8 mouse cellular contexts compared by ENCODE assay signal in the genomic region with DNA sequence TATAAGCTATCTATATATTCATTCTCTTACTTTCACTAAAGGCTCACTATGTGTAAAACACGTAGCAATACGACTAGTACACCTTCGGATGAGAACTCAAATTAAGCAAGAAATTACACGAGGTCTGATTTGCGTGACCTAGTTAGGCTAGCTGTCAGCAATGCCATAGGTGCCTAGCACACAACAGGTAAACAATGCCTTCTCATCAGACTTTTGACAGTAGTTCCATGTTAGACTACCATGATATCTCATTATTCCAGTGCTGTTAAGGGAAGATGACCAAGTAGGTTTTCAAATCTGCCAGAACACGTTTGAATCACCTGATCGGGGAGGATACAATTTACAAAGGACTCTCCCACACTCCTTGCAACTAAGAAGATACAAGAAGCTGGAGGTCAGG. TPM values are rescaled to one million over a fixed set of nuclear protein-coding genes. Genes with fewer than 3 reads are reported as not detected.
DNase-seq lines count a peak whose midpoint lies in the region; ATAC-seq and TF ChIP-seq lines count a peak whose summit lies in the region.

No protein-coding gene starts in this region.

- peak overlapping the region; percentile 67 for H3K9ac ChIP-seq in lung, embryonic 14.5 days
- peak overlapping the region; percentile 47 for H3K9ac ChIP-seq in limb, embryonic 11.5 days (ENCODE audit: low read length)
- peak overlapping the region; percentile 71 for H3K9ac ChIP-seq in neural tube, embryonic 15.5 days (replicated peaks)

- peak overlapping the region; percentile 68 for H3K4me3 ChIP-seq in lung, embryonic 14.5 days (ENCODE audit: low read depth, low read length)
- peak overlapping the region; percentile 85 for H3K4me3 ChIP-seq in embryonic fibroblast, embryonic 13.5 days (ENCODE audit: insufficient read depth, low read length)
- peak overlapping the region; percentile 60 for H3K4me3 ChIP-seq in limb, embryonic 11.5 days (ENCODE audit: low read depth, low read length)
- H3K4me3 ChIP-seq in neural tube, embryonic 15.5 days (replicated peaks), result peak overlapping the region; percentile 62

- TF ChIP-seq CTCF in lung, embryonic 14.5 days (IDR thresholded peaks at IDR 0.05; ENCODE audit: low read depth), result no peak
- TF ChIP-seq CTCF in embryonic fibroblast, embryonic 13.5 days (IDR thresholded peaks at IDR 0.05; ENCODE audit: borderline replicate concordance, insufficient read depth, low read length), result no peak

- peak overlapping the region; percentile 57 for H3K4me2 ChIP-seq in lung, embryonic 14.5 days
- H3K4me2 ChIP-seq in limb, embryonic 11.5 days (ENCODE audit: low read depth, severe bottlenecking), result peak overlapping the region; percentile 59
- H3K4me2 ChIP-seq in neural tube, embryonic 15.5 days, result peak overlapping the region; percentile 57

- peak; percentile 30; the same call in 1 of the 2 replicates for ATAC-seq in lung, embryonic 14.5 days (ENCODE audit: insufficient read depth)
- no peak for ATAC-seq in limb, embryonic 11.5 days (ENCODE audit: insufficient number of reproducible peaks, low FRiP score, low TSS enrichment, low read depth)
- no peak; the same call in none of the 2 replicates for ATAC-seq in neural tube, embryonic 15.5 days (ENCODE audit: low FRiP score)

- no peaks in the 10 kb centered on the region for H3K36me3 ChIP-seq in lung, embryonic 14.5 days (ENCODE audit: insufficient read depth)
- 0 out of 2 replicates have a peak, but pooled peaks cover 2% of the 10 kb centered on the region for H3K36me3 ChIP-seq in limb, embryonic 11.5 days (ENCODE audit: control insufficient read depth, insufficient read depth, low read length)
- peaks cover 7% of the 10 kb centered on the region for H3K36me3 ChIP-seq in neural tube, embryonic 15.5 days

- 36% methylated on average over 7 of the region's 7 CpGs for WGBS in lung, embryonic 14.5 days
- WGBS in limb, embryonic 11.5 days, result 47% methylated on average over 7 of the region's 7 CpGs
- WGBS in neural tube, embryonic 15.5 days, result 41% methylated on average over 7 of the region's 7 CpGs

- H3K4me1 ChIP-seq in lung, embryonic 14.5 days (ENCODE audit: insufficient read depth), result no peaks in the 10 kb centered on the region
- H3K4me1 ChIP-seq in embryonic fibroblast, embryonic 13.5 days (ENCODE audit: control insufficient read depth, insufficient read depth, low read length), result no peaks in the 10 kb centered on the region; the same call in 1 of the 2 replicates
- H3K4me1 ChIP-seq in limb, embryonic 11.5 days (ENCODE audit: control insufficient read depth, insufficient read depth, low read length), result no peaks in the 10 kb centered on the region
- peaks cover 7% of the 10 kb centered on the region for H3K4me1 ChIP-seq in neural tube, embryonic 15.5 days

- no peak for TF ChIP-seq POLR2A in embryonic fibroblast, embryonic 13.5 days (IDR thresholded peaks at IDR 0.05; ENCODE audit: low read depth, low read length)

- no peak overlapping the region for H3K27ac ChIP-seq in lung, embryonic 14.5 days (ENCODE audit: low read depth)
- no peak overlapping the region for H3K27ac ChIP-seq in embryonic fibroblast, embryonic 13.5 days (ENCODE audit: insufficient read depth, low read length)
- no peak overlapping the region for H3K27ac ChIP-seq in limb, embryonic 11.5 days (replicated peaks; ENCODE audit: low read depth, low read length)
- H3K27ac ChIP-seq in neural tube, embryonic 15.5 days (replicated peaks), result peak overlapping the region; percentile 83

- no peak for DNase-seq in lung, embryonic 14.5 days
- DNase-seq in lung, adult 18-20 months, result no peak
- no peak for DNase-seq in limb, embryonic 11.5 days (ENCODE audit: low spot score)
- no peak for DNase-seq in frontal cortex, adult 2 months (ENCODE audit: extremely low spot score in 1 of 2, low spot score in 1 of 2)
- DNase-seq in urinary bladder, postnatal 10 days (ENCODE audit: low spot score), result no peak
- no peak for DNase-seq in right cerebral cortex, postnatal 36 days (ENCODE audit: low spot score in 2 of 2)

- H3K27me3 ChIP-seq in lung, embryonic 14.5 days (ENCODE audit: insufficient read depth, low read length), result no peaks in the 10 kb centered on the region
- H3K27me3 ChIP-seq in limb, embryonic 11.5 days (ENCODE audit: control insufficient read depth, insufficient read depth, low read length), result no peaks in the 10 kb centered on the region
- H3K27me3 ChIP-seq in neural tube, embryonic 15.5 days (replicated peaks), result no peaks in the 10 kb centered on the region

- no peaks in the 10 kb centered on the region for H3K9me3 ChIP-seq in lung, embryonic 14.5 days (ENCODE audit: low read depth, low read length)
- H3K9me3 ChIP-seq in limb, embryonic 11.5 days (ENCODE audit: control insufficient read depth, low read length), result no peaks in the 10 kb centered on the region
- H3K9me3 ChIP-seq in neural tube, embryonic 15.5 days (replicated peaks), result no peaks in the 10 kb centered on the region

RNA-seq across cellular contexts. Expression of gene 4930430F08Rik, which starts 1.7 kb away (rescaled TPM):
- 8.0 and 9.1 TPM in 2 replicates for polyA plus RNA-seq in lung, embryonic 14.5 days (2014; fragmentation: Nextera tagmentation; extraction: Ambion mirVana)
- 14.4 and 15.5 TPM in 2 replicates for polyA plus RNA-seq in embryonic fibroblast, embryonic 13.5 days (2011; ENCODE audit: insufficient read length, low read depth, missing spikeins)
- 9.2 and 9.4 TPM in 2 replicates for polyA plus RNA-seq in limb, embryonic 11.5 days (2014; fragmentation: Nextera tagmentation; extraction: Ambion mirVana)
- polyA plus RNA-seq in neural tube, embryonic 15.5 days (2015; fragmentation: Nextera tagmentation; extraction: Ambion mirVana), result 16.1 and 16.9 TPM in 2 replicates
- 22.6 and 22.8 TPM in 2 replicates for polyA plus RNA-seq in frontal cortex, adult 2 months (2012; rRNA removed)

RNA-seq across cellular contexts. Expression of gene 1700017N19Rik, which starts 1.8 kb away (rescaled TPM):
- not detected in 2 replicates for polyA plus RNA-seq in lung, embryonic 14.5 days (2014; fragmentation: Nextera tagmentation; extraction: Ambion mirVana)
- not detected in 2 replicates for polyA plus RNA-seq in embryonic fibroblast, embryonic 13.5 days (2011; ENCODE audit: insufficient read length, low read depth, missing spikeins)
- not detected in 2 replicates for polyA plus RNA-seq in limb, embryonic 11.5 days (2014; fragmentation: Nextera tagmentation; extraction: Ambion mirVana)
- polyA plus RNA-seq in neural tube, embryonic 15.5 days (2015; fragmentation: Nextera tagmentation; extraction: Ambion mirVana), result 0.29 and 0.68 TPM in 2 replicates
- polyA plus RNA-seq in frontal cortex, adult 2 months (2012; rRNA removed), result not detected in 2 replicates
